Mouse (Mus musculus) liver, postnatal 0 days (tissue): ENCODE results near the gene Tradd.

Experiments
- CTCF ChIP-seq: sonication (generic); IDR thresholded peaks from 2 replicates; pipeline ENCODE4 v1.5.1; 2016; ENCODE audit warnings: antibody characterized with exemption, low read depth
- EP300 ChIP-seq: IDR thresholded peaks from 2 replicates; pipeline ENCODE4 v1.6.1; 2016; ENCODE audit warnings: antibody characterized with exemption, low read depth, mild to moderate bottlenecking

- TF ChIP-seq CTCF: no peak
- TF ChIP-seq EP300: no peak
These were observed 44.0 kb upstream of the Tradd start for GRCm38 (mm10) chr8:105308428-105308827.
